Mouse (Mus musculus): ENCODE measurements around the gene Noct.
A peak's percentile ranks its signal among the peaks of the same experiment; 100 is the strongest.

DNA sequence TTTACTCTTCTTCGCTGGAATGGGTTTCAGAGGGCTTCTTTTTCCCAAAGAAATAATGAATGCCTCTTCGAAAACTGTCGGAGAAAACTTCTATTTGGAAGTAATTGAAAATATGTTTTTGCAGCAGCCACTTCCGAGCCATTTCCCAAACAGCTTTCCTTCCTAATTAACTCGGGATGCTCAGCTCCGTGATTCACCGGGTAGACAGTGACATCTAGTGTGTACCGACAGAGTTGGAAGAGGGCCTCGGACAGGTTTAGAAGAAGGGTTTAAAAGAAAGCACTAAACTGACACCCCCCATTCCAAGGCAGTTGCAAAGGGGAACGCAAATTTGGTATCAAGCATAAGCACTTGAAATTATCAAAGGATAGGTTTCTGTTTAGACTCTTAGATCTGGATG, 46.1 kb upstream of the Noct start:
- TF ChIP-seq EP300 (IDR thresholded peaks at IDR 0.05; ENCODE audit: low read depth) (no peak), CTCF (IDR thresholded peaks at IDR 0.05; ENCODE audit: low read depth) (peak; percentile 45)

Data from heart, postnatal 0 days (tissue).